Mouse (Mus musculus) brain, embryonic 18.5 days (tissue): Measurements from ENCODE around the gene Gstt4.
"Not testable (repeated sequence)": the region's sequence is repeated elsewhere in the genome, so short reads cannot be mapped to it uniquely, and the experiment has no call there.

Experiments
- DNase-seq: peaks from one replicate; pipeline ENCODE4 v3.0.0-alpha.2; 2012; ENCODE audit warnings: low read depth, low spot score

Gstt4 gene

GRCm38 (mm10) chr10:75822443-75822842, at the start of gene Gstt4:
TSS of gene Gstt4 (minus strand) at chr10:75822543.
- DNase-seq: no peak

GRCm38 (mm10) chr10:75861587-75861986, 39.2 kb upstream of the Gstt4 start:
- no peak for DNase-seq

- no peak for DNase-seq
Observed at GRCm38 (mm10) chr10:75860746-75861145, 38.4 kb upstream of the Gstt4 start.

- DNase-seq: peak; percentile 78
Observed at GRCm38 (mm10) chr10:75859786-75860470, 37.6 kb upstream of the Gstt4 start, which contains the start of gene Mif. TSS of gene Mif (minus strand) at chr10:75860240.

- DNase-seq: no peak
Observed at GRCm38 (mm10) chr10:75859107-75859746, 36.9 kb upstream of the Gstt4 start.

GRCm38 (mm10) chr10:75857598-75857997, 35.3 kb upstream of the Gstt4 start:
- DNase-seq: no peak

- DNase-seq: no peak
Observed at GRCm38 (mm10) chr10:75856976-75857375, 34.6 kb upstream of the Gstt4 start.

GRCm38 (mm10) chr10:75856155-75856907, 34.0 kb upstream of the Gstt4 start:
- DNase-seq: no peak

- DNase-seq: no peak
Observed at GRCm38 (mm10) chr10:75855416-75855981, 33.2 kb upstream of the Gstt4 start.

- DNase-seq: no peak
Observed at GRCm38 (mm10) chr10:75854791-75855190, 32.4 kb upstream of the Gstt4 start.

- DNase-seq: no peak
Observed at GRCm38 (mm10) chr10:75854096-75854495, 31.8 kb upstream of the Gstt4 start.

GRCm38 (mm10) chr10:75853452-75853851, 31.1 kb upstream of the Gstt4 start:
- no peak for DNase-seq

GRCm38 (mm10) chr10:75852539-75853125, 30.3 kb upstream of the Gstt4 start:
- no peak for DNase-seq

GRCm38 (mm10) chr10:75851681-75852080, 29.3 kb upstream of the Gstt4 start:
- no peak for DNase-seq

- no peak for DNase-seq
Observed at GRCm38 (mm10) chr10:75851076-75851475, 28.7 kb upstream of the Gstt4 start.

- no peak for DNase-seq
Observed at GRCm38 (mm10) chr10:75848382-75848781, 26.0 kb upstream of the Gstt4 start.

GRCm38 (mm10) chr10:75845306-75845930, 23.1 kb upstream of the Gstt4 start:
- no peak for DNase-seq

- DNase-seq: no peak
Observed at GRCm38 (mm10) chr10:75844800-75845199, 22.5 kb upstream of the Gstt4 start.

GRCm38 (mm10) chr10:75843898-75844297, 21.6 kb upstream of the Gstt4 start:
- DNase-seq: not testable (repeated sequence)

- no peak for DNase-seq
Observed at GRCm38 (mm10) chr10:75839092-75839491, 16.7 kb upstream of the Gstt4 start.

GRCm38 (mm10) chr10:75837248-75837759, 15.0 kb upstream of the Gstt4 start, which contains the start of gene Gstt2:
TSS of gene Gstt2 (minus strand) at chr10:75837424.
- peak; percentile 88 for DNase-seq
